Mouse (Mus musculus) lung, postnatal 25 days (tissue): ENCODE measurements around the gene Ascl4.
A peak's percentile ranks its signal among the peaks of the same experiment; 100 is the strongest.

Experiments used
- DNase-seq: peaks from one replicate; pipeline ENCODE4 v3.0.0; 2022; ENCODE audit warnings: low spot score

Gene Ascl4

GRCm38 (mm10) chr10:85927676-85928445, at the start of gene Ascl4:
Gene Ascl4, plus strand, starts transcription at chr10:85927681.
- peak; percentile 7 for DNase-seq

DNA sequence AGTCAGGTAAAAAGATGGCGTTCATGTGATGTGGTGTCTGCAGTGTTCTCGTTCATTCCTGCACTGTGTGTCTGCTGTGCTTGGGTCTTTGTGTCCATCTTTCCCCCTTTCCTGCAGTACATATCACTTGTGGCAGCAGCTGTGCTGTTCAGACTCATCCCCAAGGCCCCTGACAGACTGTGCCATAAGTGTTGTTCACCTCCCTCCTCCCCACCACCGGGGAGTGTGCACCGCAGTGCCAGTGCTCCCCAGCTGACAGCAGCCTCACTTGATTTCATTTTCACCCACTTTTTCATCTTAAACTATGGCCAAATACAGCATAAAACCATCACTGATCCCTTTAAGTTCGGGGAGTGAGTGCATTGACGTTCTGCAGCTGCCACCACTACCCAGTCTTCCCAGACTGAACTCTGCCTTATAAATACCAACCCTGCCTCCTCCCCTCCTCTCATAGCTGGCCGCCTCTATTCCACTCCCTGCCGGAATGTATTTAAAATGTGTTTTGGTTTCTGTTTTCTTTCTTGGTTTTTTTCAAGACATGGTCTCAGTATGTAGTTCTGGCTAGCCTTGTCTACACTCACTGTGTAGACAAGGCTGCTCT, 47.5 kb upstream of the Ascl4 start:
- no peak for DNase-seq

- peak; percentile 98 for DNase-seq
These were observed 10.8 kb upstream of the Ascl4 start, which contains the start of gene Prdm4 for GRCm38 (mm10) chr10:85916498-85917309. Gene Prdm4, minus strand, starts transcription at chr10:85917142.

- peak; percentile 65 for DNase-seq
These were observed 1.2 kb downstream of the Ascl4 start for GRCm38 (mm10) chr10:85928499-85929207.

- no peak for DNase-seq
These were observed 1.7 kb downstream of the Ascl4 start for GRCm38 (mm10) chr10:85929208-85929591.

- DNase-seq, result no peak
These were observed 2.5 kb downstream of the Ascl4 start for GRCm38 (mm10) chr10:85929962-85930361.

DNA sequence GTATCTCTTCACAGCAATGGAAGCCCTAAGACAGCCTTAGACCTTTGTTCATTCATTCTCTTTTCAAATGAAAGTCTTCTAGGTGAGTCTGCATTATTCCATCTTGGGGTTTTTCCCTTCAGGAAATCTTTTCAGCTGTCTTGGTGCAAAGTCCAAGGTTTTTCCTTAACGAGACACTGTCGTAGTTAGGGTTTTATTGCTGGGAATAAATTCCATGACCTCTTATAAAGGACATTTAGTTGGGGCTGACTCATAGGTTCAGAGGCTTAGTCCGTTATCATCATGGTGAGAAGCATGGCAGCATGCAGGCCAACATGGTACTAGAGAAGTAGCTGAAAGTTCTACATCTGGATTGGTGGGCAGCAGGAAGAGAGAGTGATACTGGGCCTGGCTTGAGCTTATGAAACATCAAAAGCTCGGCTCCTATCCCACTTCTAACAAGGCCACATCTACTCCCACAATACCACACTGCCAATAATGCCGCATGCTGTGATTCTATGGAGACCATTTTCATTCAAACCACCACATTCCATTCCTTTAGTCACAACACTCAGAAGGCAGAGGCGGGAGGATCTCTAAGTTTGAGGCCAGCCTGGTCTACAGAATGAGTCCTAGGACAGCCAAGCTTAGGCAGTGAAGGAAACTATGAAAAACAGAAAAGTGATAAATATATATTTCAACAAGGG, 8.9 kb downstream of the Ascl4 start:
- DNase-seq, result no peak

GRCm38 (mm10) chr10:85948483-85949196, 21.2 kb downstream of the Ascl4 start:
- DNase-seq, result no peak

DNA sequence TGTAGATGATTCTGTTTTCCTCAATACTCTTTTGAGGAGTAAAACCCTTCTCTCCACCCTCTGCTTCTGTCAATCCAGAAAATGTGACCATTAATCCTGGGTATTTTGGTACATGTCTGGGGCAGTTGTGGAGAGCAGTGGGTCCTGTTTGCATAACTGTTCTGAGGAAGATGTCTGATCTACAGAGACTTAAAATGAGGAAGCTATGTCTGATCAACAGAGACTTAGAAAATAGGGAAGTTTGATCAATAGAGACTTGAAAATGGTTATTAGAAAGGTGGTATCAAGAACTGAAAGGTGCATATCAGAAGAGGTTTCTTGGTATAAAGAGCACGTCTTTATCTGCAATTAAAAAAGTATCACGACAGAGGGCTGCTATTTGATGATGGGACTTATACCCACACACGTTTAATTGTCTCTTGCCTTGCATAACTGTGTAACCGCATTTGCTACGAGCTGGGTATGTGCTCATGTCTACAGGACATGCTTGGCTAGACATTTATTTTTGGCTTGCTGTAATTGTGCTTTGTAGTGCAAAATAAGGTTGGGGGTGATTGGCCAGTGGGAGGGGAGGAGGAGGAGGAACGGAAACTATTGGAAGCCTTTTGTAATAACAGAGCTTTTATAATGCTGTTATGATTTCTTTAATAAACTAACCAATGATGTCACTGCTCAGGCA, 24.4 kb downstream of the Ascl4 start:
- peak; percentile 22 for DNase-seq

DNA sequence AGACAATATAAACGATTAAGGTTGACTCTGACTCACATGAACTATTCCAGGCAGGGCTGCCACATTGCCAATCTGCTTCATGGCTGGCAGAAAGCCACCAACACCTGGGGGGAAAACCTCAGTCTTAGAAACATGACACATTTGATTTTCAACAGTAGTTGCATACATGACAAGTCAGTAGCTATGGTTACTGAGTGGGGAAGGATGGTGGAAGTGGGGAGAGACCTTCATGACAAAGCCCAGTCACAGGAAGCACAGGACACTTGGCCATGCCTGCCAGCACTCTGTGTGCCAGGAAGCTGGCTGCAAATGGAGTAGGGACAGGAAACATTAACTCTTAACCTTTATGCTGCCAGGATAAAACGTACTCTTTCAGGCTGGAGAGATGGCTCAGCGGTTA, 25.9 kb downstream of the Ascl4 start:
- DNase-seq, result peak; percentile 39

DNA sequence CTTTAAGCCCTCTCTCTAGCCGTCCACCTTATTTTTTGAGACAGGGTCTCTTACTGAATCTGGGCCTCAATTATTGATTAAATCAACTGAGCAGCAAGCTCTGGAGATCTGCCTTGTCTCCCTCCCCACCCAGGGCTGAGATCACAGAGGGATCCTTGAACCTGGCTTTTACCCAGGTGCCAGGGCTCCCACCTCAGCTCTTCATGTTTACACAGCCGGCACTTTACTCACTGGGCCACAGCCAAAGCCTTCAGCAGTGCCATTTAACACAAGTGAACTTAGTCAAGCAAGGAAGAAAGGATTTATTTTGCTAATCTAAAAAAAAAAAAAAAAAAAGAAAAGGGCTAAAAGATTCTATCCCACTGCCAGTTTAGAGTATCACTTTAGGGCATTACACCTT, 26.9 kb downstream of the Ascl4 start:
- DNase-seq, result peak; percentile 35

DNA sequence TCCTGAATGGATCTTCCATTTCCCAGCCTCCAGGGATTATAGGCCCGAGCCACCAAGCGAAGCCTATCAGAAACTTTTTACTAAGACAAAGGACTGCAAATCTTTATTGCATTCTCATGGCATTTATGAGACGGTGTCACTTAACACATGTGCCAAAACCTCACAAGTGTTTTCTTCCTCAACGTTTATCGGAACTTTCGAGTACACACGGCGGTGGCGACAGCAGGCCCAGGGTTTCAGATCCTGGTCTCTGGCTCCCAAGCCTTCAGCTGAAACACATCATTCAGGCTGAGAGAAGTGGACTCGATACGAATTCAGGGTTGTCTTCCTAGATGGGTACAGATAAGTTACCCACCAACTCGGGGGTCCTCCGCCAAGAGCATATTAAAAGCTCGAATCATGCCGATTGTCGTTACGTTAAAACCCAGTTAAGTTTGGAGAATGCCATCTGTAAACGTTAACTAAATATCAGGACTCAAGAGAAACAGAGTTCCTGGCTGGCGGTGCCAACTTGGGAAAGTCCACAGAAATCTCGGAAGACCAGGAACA, 29.5 kb downstream of the Ascl4 start:
- peak; percentile 11 for DNase-seq

GRCm38 (mm10) chr10:85957464-85957950, 30.0 kb downstream of the Ascl4 start, which contains the start of gene Rtcb:
Gene Rtcb, minus strand, starts transcription at chr10:85957823.
- peak; percentile 97 for DNase-seq

DNA sequence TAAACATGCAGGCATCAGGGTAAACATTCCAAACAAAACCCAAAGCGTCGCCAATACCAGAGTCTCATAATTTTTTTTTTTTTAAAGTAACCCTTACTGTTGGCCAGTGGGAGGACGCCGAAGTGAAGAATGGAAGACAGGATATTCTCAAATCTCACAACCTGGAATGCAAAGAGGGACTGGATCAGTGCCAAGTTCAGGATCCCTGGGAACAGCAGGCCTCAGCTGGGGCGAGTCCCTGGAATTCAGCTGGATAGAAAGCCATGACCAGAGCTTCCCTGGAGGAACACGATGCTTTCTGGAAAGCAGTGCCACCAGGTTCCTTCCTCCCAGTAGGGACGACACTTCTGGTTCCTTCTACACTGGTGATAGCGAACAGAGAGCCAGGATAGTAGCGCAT, 35.4 kb downstream of the Ascl4 start:
- no peak for DNase-seq

DNA sequence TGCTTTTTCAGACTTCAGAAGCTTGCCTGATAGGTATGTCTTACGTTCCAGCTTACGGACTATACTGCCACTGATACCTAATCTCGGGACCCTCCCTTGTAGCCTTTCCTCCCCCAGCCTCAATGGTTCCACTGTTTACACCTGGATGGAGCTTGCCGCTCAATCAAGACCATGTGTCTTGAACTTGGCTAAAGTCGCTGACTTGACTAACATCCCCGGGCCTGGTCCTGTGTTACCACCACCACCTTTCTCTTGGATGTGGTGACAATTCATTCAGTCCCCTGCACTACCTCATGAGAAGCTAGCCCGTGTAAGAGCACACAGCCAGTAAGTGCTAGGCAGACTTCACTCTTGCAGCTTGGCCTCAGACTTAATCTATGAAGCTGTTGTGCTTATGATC, 36.8 kb downstream of the Ascl4 start:
- DNase-seq, result no peak

- DNase-seq, result no peak
These were observed 39.0 kb downstream of the Ascl4 start for GRCm38 (mm10) chr10:85966476-85966875.

DNA sequence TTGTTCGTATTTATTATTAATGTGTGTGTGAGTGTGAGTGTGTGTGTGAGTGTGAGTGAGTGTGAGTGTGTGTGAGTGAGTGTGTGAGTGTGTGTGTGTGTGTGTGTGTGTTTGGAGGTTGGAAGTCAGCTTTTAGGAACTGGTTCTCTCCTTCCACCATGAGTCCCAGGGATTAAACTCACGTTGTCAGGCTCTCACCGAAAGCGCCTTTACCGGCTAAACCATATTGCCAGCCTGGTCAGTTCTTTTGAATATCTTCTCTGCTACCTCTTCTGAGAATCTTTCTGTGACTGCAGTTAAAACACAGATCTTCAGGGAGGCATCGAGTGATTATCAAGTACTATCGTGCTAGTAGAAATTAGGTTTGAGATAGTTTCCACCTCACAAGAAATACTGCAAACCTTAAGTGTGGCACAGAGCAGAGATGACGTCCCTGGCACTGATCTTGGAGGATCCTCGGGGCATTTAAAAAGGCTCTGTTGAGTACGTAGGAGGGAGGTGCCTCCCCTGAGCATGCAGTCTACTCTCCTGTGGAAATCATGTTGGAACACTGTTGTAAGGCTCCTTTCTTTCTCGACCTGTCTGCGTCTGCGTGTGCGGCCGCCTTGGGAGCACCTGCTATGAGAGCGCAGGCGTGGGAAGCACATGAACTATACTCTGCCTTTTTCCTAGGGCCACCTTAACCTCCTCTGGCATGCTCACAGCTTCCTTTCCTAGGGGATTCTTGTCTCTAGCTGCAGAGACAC, 40.1 kb downstream of the Ascl4 start:
- DNase-seq, result no peak

DNA sequence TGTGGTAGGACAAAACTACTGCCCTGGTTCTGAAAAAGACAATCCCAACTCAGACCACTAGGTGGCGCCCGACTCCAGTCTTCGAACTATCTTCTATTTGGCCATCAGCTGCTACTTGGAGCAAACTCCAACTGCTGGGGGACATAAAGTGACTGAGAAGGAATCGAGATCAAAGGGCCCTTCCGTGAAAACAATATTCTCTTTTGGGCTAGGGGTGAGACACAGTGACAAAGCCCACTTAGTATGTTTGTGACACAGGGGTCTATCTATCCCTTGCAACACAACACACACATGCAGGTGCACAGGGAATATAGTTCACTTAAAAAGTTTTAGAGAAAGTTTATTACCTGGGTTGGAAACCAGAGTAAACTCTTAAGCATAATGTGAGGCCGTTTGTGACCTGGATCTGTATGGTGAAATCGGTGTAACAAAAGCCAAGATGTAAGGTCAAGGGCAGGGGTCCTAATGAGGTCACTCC, 40.7 kb downstream of the Ascl4 start:
- peak; percentile 67 for DNase-seq

GRCm38 (mm10) chr10:85968731-85969130, 41.2 kb downstream of the Ascl4 start:
- no peak for DNase-seq
